Mouse (Mus musculus): ENCODE measurements around the gene Pip4p1.

Gene Pip4p1

GRCm38 (mm10) chr14:50892091-50892490 lies 38.6 kb downstream of the Pip4p1 start:
- DNase-seq = no peak

- DNase-seq = no peak
Measured at GRCm38 (mm10) chr14:50891621-50892020, 39.0 kb downstream of the Pip4p1 start.

- no peak for DNase-seq
Measured at GRCm38 (mm10) chr14:50876236-50876950, 54.3 kb downstream of the Pip4p1 start.
